Mouse (Mus musculus) CH12.LX (cell line): ENCODE results near the gene Crybg2. TPM values are rescaled to one million over a fixed set of nuclear protein-coding genes. Genes with fewer than 3 reads are reported as not detected.
A peak's percentile ranks its signal among the peaks of the same experiment; 100 is the strongest.

ENCODE experiments used
- DNase-seq: peaks from one replicate; pipeline ENCODE4 v3.0.0-alpha.2; 2013; ENCODE audit errors: extremely low read depth
- H3K27ac ChIP-seq: 2 replicates; pipeline ENCODE4 v1.5.1; 2012; ENCODE audit warnings: low read depth, mild to moderate bottlenecking, control low read depth, moderate library complexity; ENCODE audit not compliant: insufficient read depth
- H3K27me3 ChIP-seq: replicated peaks from 2 replicates; pipeline ENCODE3; 2012; ENCODE audit warnings: inconsistent platforms
- H3K36me3 ChIP-seq, 2 experiments: replicated peaks in 1 of 2; 2 replicates each; pipeline versions ENCODE3 to v1.6.1; 2012; ENCODE audit warnings: inconsistent platforms in 1 of 2, low read length in 1 of 2, mild to moderate bottlenecking in 1 of 2, mixed read lengths in 1 of 2, moderate library complexity in 1 of 2; ENCODE audit not compliant: control insufficient read depth in 1 of 2, insufficient read depth in 1 of 2
- H3K4me1 ChIP-seq, 2 experiments: 2 replicates each; pipeline ENCODE4 v1.6.1; 2012; ENCODE audit warnings: inconsistent platforms in 1 of 2, moderate library complexity in 1 of 2; ENCODE audit not compliant: insufficient read depth in 2 of 2, control insufficient read depth in 1 of 2
- H3K4me2 ChIP-seq: 2 replicates; pipeline ENCODE4 v1.6.1; 2012; ENCODE audit warnings: low read depth, mild to moderate bottlenecking, control low read depth; ENCODE audit not compliant: poor library complexity, insufficient read depth, severe bottlenecking
- H3K4me3 ChIP-seq, 3 experiments: fragments of 150-350 bp in 1 of 3; sonication (generic) in 1 of 3; replicated peaks in 1 of 3; 2 replicates each; pipeline versions ENCODE3 to v1.5.1; 2011 to 2012; ENCODE audit warnings: low read depth in 2 of 3, low read length in 2 of 3, mild to moderate bottlenecking in 2 of 3, moderate library complexity in 2 of 3, control low read depth in 1 of 3, improper control_type of control experiment in 1 of 3, inconsistent platforms in 1 of 3, mixed read lengths in 1 of 3; ENCODE audit not compliant: poor library complexity in 1 of 3
- H3K79me2 ChIP-seq: replicated peaks from 2 replicates; pipeline ENCODE4 v1.6.1; 2012; ENCODE audit warnings: mild to moderate bottlenecking, moderate library complexity; ENCODE audit not compliant: control insufficient read depth, poor library complexity, insufficient read depth, severe bottlenecking; ENCODE audit errors: extremely low read depth
- H3K9ac ChIP-seq: 2 replicates; pipeline ENCODE4 v1.6.1; 2012; ENCODE audit warnings: low read depth, mild to moderate bottlenecking, control low read depth, moderate library complexity; ENCODE audit not compliant: insufficient read depth
- H3K9me3 ChIP-seq: replicated peaks from 2 replicates; pipeline ENCODE3; 2012; ENCODE audit warnings: low read length, inconsistent platforms, mixed read lengths
- BHLHE40 ChIP-seq: IDR thresholded peaks from 2 replicates; pipeline ENCODE4 v1.6.1; 2011; ENCODE audit warnings: mild to moderate bottlenecking, low read depth, low read length, improper control_type of control experiment
- CHD1 ChIP-seq: IDR thresholded peaks from 2 replicates; pipeline ENCODE4 v1.6.1; 2012; ENCODE audit warnings: low read depth, low read length, improper control_type of control experiment, inconsistent platforms
- CHD2 ChIP-seq: IDR thresholded peaks from 2 replicates; pipeline ENCODE4 v1.6.1; 2011; ENCODE audit warnings: low read length, improper control_type of control experiment
- CTCF ChIP-seq, 2 experiments: IDR thresholded peaks in 1 of 2; conservative IDR thresholded peaks in 1 of 2; 2 replicates each; pipeline ENCODE4 v1.5.1; 2011 to 2012; ENCODE audit warnings: low read depth in 2 of 2, low read length in 2 of 2, improper control_type of control experiment in 1 of 2, inconsistent platforms in 1 of 2, mild to moderate bottlenecking in 1 of 2, moderate library complexity in 1 of 2
- E2F4 ChIP-seq: IDR thresholded peaks from 2 replicates; pipeline ENCODE4 v1.6.1; 2011; ENCODE audit warnings: low read depth, low read length, improper control_type of control experiment; ENCODE audit not compliant: insufficient replicate concordance
- ELF1 ChIP-seq: IDR thresholded peaks from 2 replicates; pipeline ENCODE4 v1.6.1; 2014; ENCODE audit warnings: low read depth, mild to moderate bottlenecking, inconsistent platforms, low read length, improper control_type of control experiment
- EP300 ChIP-seq: IDR thresholded peaks from 2 replicates; pipeline ENCODE4 v1.6.1; 2011; ENCODE audit warnings: low read length, improper control_type of control experiment
- ETS1 ChIP-seq: conservative IDR thresholded peaks from 2 replicates; pipeline ENCODE4 v1.6.1; 2012; ENCODE audit warnings: low read depth, mild to moderate bottlenecking, inconsistent platforms, low read length, improper control_type of control experiment, moderate library complexity
- HCFC1 ChIP-seq: IDR thresholded peaks from 2 replicates; pipeline ENCODE4 v1.6.1; 2012; ENCODE audit warnings: low read depth, mild to moderate bottlenecking, inconsistent platforms, low read length, improper control_type of control experiment
- IRF4 ChIP-seq: IDR thresholded peaks from 2 replicates; pipeline ENCODE4 v1.6.1; 2014; ENCODE audit warnings: low read depth, mild to moderate bottlenecking, inconsistent platforms, low read length, improper control_type of control experiment
- KAT2A ChIP-seq: IDR thresholded peaks from 2 replicates; pipeline ENCODE4 v1.6.1; 2012; ENCODE audit warnings: low read length, improper control_type of control experiment, inconsistent platforms; ENCODE audit not compliant: insufficient replicate concordance
- MAZ ChIP-seq: IDR thresholded peaks from 2 replicates; pipeline ENCODE4 v1.6.1; 2012; ENCODE audit warnings: low read depth, mild to moderate bottlenecking, inconsistent platforms, low read length, improper control_type of control experiment, moderate library complexity
- MEF2A ChIP-seq: IDR thresholded peaks from 2 replicates; pipeline ENCODE4 v1.6.1; 2014; ENCODE audit warnings: low read depth, mild to moderate bottlenecking, inconsistent platforms, low read length, improper control_type of control experiment, borderline replicate concordance
- MXI1 ChIP-seq: IDR thresholded peaks from 2 replicates; pipeline ENCODE4 v1.6.1; 2011; ENCODE audit warnings: mild to moderate bottlenecking, low read depth, low read length, improper control_type of control experiment
- NELFE ChIP-seq: IDR thresholded peaks from 2 replicates; pipeline ENCODE4 v1.6.1; 2011; ENCODE audit warnings: low read depth, low read length, improper control_type of control experiment
- NRF1 ChIP-seq: IDR thresholded peaks from 2 replicates; pipeline ENCODE4 v1.6.1; 2014; ENCODE audit warnings: low read depth, mild to moderate bottlenecking, inconsistent platforms, low read length, improper control_type of control experiment, moderate library complexity
- PAX5 ChIP-seq: IDR thresholded peaks from 2 replicates; pipeline ENCODE4 v1.6.1; 2012; ENCODE audit warnings: low read length, inconsistent platforms, mixed read lengths
- POLR2A ChIP-seq: IDR thresholded peaks from 2 replicates; pipeline ENCODE4 v1.6.1; 2011; ENCODE audit warnings: low read depth, mild to moderate bottlenecking, improper control_type of control experiment, low read length
- POLR2AphosphoS2 ChIP-seq: IDR thresholded peaks from 2 replicates; pipeline ENCODE4 v1.6.1; 2011; ENCODE audit warnings: low read depth, low read length, improper control_type of control experiment
- RAD21 ChIP-seq: IDR thresholded peaks from 2 replicates; pipeline ENCODE4 v1.6.1; 2011; ENCODE audit warnings: low read depth, mild to moderate bottlenecking, low read length, improper control_type of control experiment, moderate library complexity
- SIN3A ChIP-seq: IDR thresholded peaks from 2 replicates; pipeline ENCODE4 v1.6.1; 2012; ENCODE audit warnings: low read length, improper control_type of control experiment, inconsistent platforms
- SMC3 ChIP-seq: IDR thresholded peaks from 2 replicates; pipeline ENCODE4 v1.6.1; 2011; ENCODE audit warnings: low read depth, low read length, improper control_type of control experiment
- UBTF ChIP-seq: IDR thresholded peaks from 2 replicates; pipeline ENCODE4 v1.6.1; 2012; ENCODE audit warnings: low read depth, mild to moderate bottlenecking, inconsistent platforms, low read length, improper control_type of control experiment, moderate library complexity
- USF1 ChIP-seq: IDR thresholded peaks from 2 replicates; pipeline ENCODE4 v1.6.1; 2014; ENCODE audit warnings: low read depth, mild to moderate bottlenecking, inconsistent platforms, low read length, improper control_type of control experiment
- USF2 ChIP-seq: conservative IDR thresholded peaks from 2 replicates; pipeline ENCODE4 v1.6.1; 2011; ENCODE audit warnings: low read depth, low read length, improper control_type of control experiment
- ZKSCAN1 ChIP-seq: IDR thresholded peaks from 2 replicates; pipeline ENCODE4 v1.6.1; 2012; ENCODE audit warnings: low read depth, inconsistent platforms, low read length, improper control_type of control experiment, borderline replicate concordance
- ZNF384 ChIP-seq: IDR thresholded peaks from 2 replicates; pipeline ENCODE4 v1.6.1; 2012; ENCODE audit warnings: low read depth, low read length, improper control_type of control experiment, inconsistent platforms
- dilution Hi-C: fragments of 300-500 bp; cut with MboI; formaldehyde crosslinking; loops from 2 replicates; pipeline ENCODE4 v1.14.3; 2020; ENCODE audit warnings: low sequenced_read_pairs; ENCODE audit not compliant: extremely low pct_unique_long_range_greater_than_20kb, extremely low pct_ligation_motif_present
- in situ Hi-C: fragments of 300-500 bp; cut with MboI; formaldehyde crosslinking; loops from 3 replicates; pipeline ENCODE4 v1.14.3; 2019; ENCODE audit warnings: low sequenced_read_pairs, low pct_ligation_motif_present, low pct_unique_long_range_greater_than_20kb, mixed read lengths
- polyA plus RNA-seq: library from polyadenylated mRNA; unstranded; fragments of >175 nt; gene quantifications from 2 replicates; pipeline ENCODE4 v1.2.1, GENCODE M21; 2012; ENCODE audit warnings: low read depth; ENCODE audit not compliant: insufficient read length
- total RNA-seq, 2 experiments: library from RNA; depleted of rRNA; stranded (reverse); fragments of 300-350 nt in 1 of 2; fragments of >200 nt in 1 of 2; gene quantifications; 2 replicates each; pipeline ENCODE4 v1.2.3; 2012 to 2014

Gene Crybg2
- total and polyA plus RNA-seq, 3 experiments, result 3.6 to 15.6 (median 9.2) TPM

- TF ChIP-seq EP300, result peak; percentile 71
- peak; percentile 96 for TF ChIP-seq MEF2A
- TF ChIP-seq CHD2, result peak; percentile 56
- TF ChIP-seq CTCF (conservative IDR thresholded peaks at IDR 0.05 in 1 of 2, IDR thresholded peaks at IDR 0.05 in 1 of 2; ENCODE audit: low read depth in 2 of 2, low read length in 2 of 2), result no peak
- no peak for TF ChIP-seq UBTF
- no peak for TF ChIP-seq ZNF384
- TF ChIP-seq, all 38 proteins: peak for 9
These were observed 17.6 kb upstream of the Crybg2 start (continued) for GRCm38 (mm10) chr4:134043041-134043440.

GRCm38 (mm10) chr4:134047648-134048047 lies 13.0 kb upstream of the Crybg2 start:
- H3K9me3 ChIP-seq, result peaks cover 14% of the 10 kb centered on the region
- H3K27me3 ChIP-seq, result no peaks in the 10 kb centered on the region
- no peak overlapping the region for H3K4me3 ChIP-seq
- no peaks in the 10 kb centered on the region for H3K79me2 ChIP-seq
- in situ Hi-C loops (no loop called here), dilution Hi-C loops (no loop called here)
- no peak overlapping the region for H3K27ac ChIP-seq
- TF ChIP-seq ZKSCAN1 (no peak), KAT2A (no peak), MEF2A (no peak), CHD2 (no peak), SMC3 (no peak), POLR2AphosphoS2 (no peak), PAX5 (no peak), ZNF384 (no peak), ELF1 (no peak), BHLHE40 (no peak), IRF4 (no peak), NELFE (no peak), UBTF (no peak), MAZ (no peak), USF1 (no peak), POLR2A (no peak)
- no peak for DNase-seq
- H3K9ac ChIP-seq, result no peak overlapping the region
- no peaks in the 10 kb centered on the region for H3K36me3 ChIP-seq
- peaks cover 2 to 15% of the 10 kb centered on the region in 2 experiments; a peak in 2 of 4 replicates for H3K4me1 ChIP-seq
- no peak overlapping the region for H3K4me2 ChIP-seq

GRCm38 (mm10) chr4:134051912-134052311 lies 8.7 kb upstream of the Crybg2 start:
- no peaks in the 10 kb centered on the region for H3K36me3 ChIP-seq
- TF ChIP-seq UBTF (no peak), ETS1 (no peak), CHD1 (no peak), RAD21 (no peak), MXI1 (no peak), NRF1 (no peak), HCFC1 (no peak), USF2 (no peak), NELFE (no peak), SIN3A (no peak), POLR2A (no peak), KAT2A (no peak), E2F4 (no peak), CTCF (conservative IDR thresholded peaks at IDR 0.05 in 1 of 2, IDR thresholded peaks at IDR 0.05 in 1 of 2; ENCODE audit: low read depth in 2 of 2, low read length in 2 of 2) (no peak)
- TF ChIP-seq, all 38 proteins: peak for 0
- no peak overlapping the region for H3K9ac ChIP-seq
- DNase-seq, result no peak
- no peak overlapping the region for H3K4me3 ChIP-seq
- dilution Hi-C loops, result no loop called here
- in situ Hi-C loops, result no loop called here
- peaks cover 4% of the 10 kb centered on the region for H3K9me3 ChIP-seq
- H3K79me2 ChIP-seq, result no peaks in the 10 kb centered on the region
- no peak overlapping the region for H3K27ac ChIP-seq
- H3K4me1 ChIP-seq, result peaks cover 5 to 10% of the 10 kb centered on the region in 2 experiments; a peak in 3 of 4 replicates
- peaks cover 2% of the 10 kb centered on the region for H3K27me3 ChIP-seq
- no peak overlapping the region for H3K4me2 ChIP-seq
